21 mouse cellular contexts compared by ENCODE assay signal in the genomic region with DNA sequence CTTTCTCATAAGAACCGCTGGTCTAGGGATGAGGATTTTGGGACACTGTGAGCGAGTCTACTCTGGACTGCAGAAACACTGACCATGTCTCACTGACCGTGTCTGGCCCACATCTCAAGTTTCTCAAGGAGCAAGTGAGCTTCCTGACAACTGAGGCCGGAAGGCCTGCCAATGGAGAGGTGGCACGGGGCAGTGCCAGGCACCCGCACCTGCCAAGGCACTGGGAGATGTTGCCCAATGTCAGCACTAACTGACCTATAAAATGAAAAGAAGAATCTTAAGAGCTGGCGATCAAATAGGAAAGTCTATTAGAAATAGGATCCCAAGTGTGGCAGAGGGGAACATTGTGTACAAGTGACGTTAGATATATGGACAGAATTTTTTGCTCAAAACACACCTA. TPM values are rescaled to one million over a fixed set of nuclear protein-coding genes. Genes with fewer than 3 reads are reported as not detected.
DNase-seq lines count a peak whose midpoint lies in the region.
"Had no signal": no experiment of that assay in that cellular context is flagged by ENCODE, and none has a peak within 500 bp of the region (broad histone marks: within the 10 kb centered on the region; RNA-seq: fewer than 3 reads in every experiment).

No protein-coding gene starts in this region.

- peak; percentile 60 for DNase-seq in adrenal gland, postnatal 14 days
- DNase-seq in adrenal gland, postnatal 4 days (ENCODE audit: low spot score in 2 of 2): no peak
- DNase-seq in cerebellum, postnatal 25 days: peak; percentile 11 to 16
- DNase-seq in cerebellum, adult 9-11 months: no peak
- peak; percentile 73 to 88 for DNase-seq in gastrocnemius, adult 8-10 months (ENCODE audit: low spot score in 2 of 2)
- DNase-seq in skeletal muscle tissue, adult 2 months (ENCODE audit: low read depth, low spot score): peak; percentile 82
- DNase-seq in heart, adult 18-20 months: no peak
- DNase-seq: embryo, embryonic 11 days; heart, postnatal 36 days; kidney, adult 8-10 months; kidney, postnatal 4 days; left cerebral cortex, postnatal 4 days; liver, embryonic 13.5 days; lung, adult 2 months; lung, postnatal 10 days; right cerebral cortex, postnatal 4 days; thymus, adult 2 months; thymus, postnatal 36 days had no signal

RNA-seq across cellular contexts. Expression of gene Ppp1r3c, which starts 39.1 kb away (rescaled TPM):
- 35.6 and 42.1 TPM in 2 replicates for total RNA-seq in adrenal gland, postnatal 14 days (2021)
- total RNA-seq in adrenal gland, postnatal 4 days (2021): 10 to 100 TPM; 11.8 to 14.6 TPM
- total RNA-seq in gastrocnemius, adult 8-10 months (2022): 100 to 1,000 TPM; 231 to 631 (median 418) TPM
- total RNA-seq in heart, adult 18-20 months (2021): 100 to 1,000 TPM; 159 to 201 TPM
- total RNA-seq: granulocyte monocyte progenitor cell, adult 5-6 weeks; megakaryocyte-erythroid progenitor cell, adult 5-6 weeks; MEL had no signal

RNA-seq across cellular contexts. Expression of gene Tnks2, which starts 58.5 kb away (rescaled TPM):
- total RNA-seq in adrenal gland, postnatal 14 days (2021): 111 and 124 TPM in 2 replicates
- 100 to 1,000 TPM; 146 to 155 TPM for total RNA-seq in adrenal gland, postnatal 4 days (2021)
- total RNA-seq in gastrocnemius, adult 8-10 months (2022): 100 to 1,000 TPM; 100 to 133 (median 108) TPM
- 10 to 100 TPM; 71.9 to 80.4 TPM for total RNA-seq in heart, adult 18-20 months (2021)

Comparison
In these comparisons a context has a peak if more than half of its experiments do, and no peak if none do; other contexts are left out.
1. DNase-seq: peak in adrenal gland, postnatal 14 days (single experiment), cerebellum, postnatal 25 days (2 of 2), gastrocnemius, adult 8-10 months (2 of 2) and skeletal muscle tissue, adult 2 months (single experiment); none in adrenal gland, postnatal 4 days (0 of 2), cerebellum, adult 9-11 months (single experiment) and heart, adult 18-20 months (0 of 2).